Mouse (Mus musculus) olfactory bulb, adult 2 months (tissue): Measurements from ENCODE around the gene Zfp467.

Experiments
- CTCF ChIP-seq: fragments of 200-500 bp; IDR thresholded peaks from 2 replicates; pipeline ENCODE4 v1.5.1; 2012; ENCODE audit warnings: low read depth, mild to moderate bottlenecking, low read length, moderate library complexity; ENCODE audit not compliant: insufficient read depth
- POLR2A ChIP-seq: fragments of 200-500 bp; IDR thresholded peaks from 2 replicates; pipeline ENCODE4 v1.6.1; 2012; ENCODE audit warnings: mild to moderate bottlenecking, low read depth, low read length, moderate library complexity; ENCODE audit not compliant: insufficient read depth

DNA sequence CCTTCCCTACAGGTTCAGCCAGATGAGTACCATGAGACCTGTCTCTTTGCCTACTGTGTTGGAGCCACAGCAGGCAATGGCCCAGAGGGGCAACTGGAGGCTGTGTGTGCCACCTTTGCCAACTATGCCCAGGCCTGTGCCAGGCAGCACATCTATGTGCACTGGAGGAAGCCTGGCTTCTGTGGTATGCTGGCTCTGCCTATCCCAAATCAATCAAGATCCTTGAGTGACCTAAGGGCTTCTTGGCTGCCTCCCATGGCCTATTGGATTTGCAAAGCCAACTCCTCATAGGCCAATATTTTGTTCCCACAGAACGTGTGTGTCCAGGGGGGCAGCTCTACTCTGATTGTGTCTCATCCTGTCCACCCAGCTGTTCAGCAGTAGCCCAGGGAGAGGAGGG lies 6.5 kb upstream of the Zfp467 start:
- no peak for TF ChIP-seq CTCF
- no peak for TF ChIP-seq POLR2A
